10 mouse cellular contexts compared by ENCODE assay signal in genomic region chr13:51411243-51411642, GRCm38 (mm10). TPM values are rescaled to one million over a fixed set of nuclear protein-coding genes. Genes with fewer than 3 reads are reported as not detected.
A peak's percentile ranks its signal among the peaks of the same experiment; 100 is the strongest.
DNase-seq lines count a peak whose midpoint lies in the region; ATAC-seq and TF ChIP-seq lines count a peak whose summit lies in the region.
"Had no signal": no experiment of that assay in that cellular context is flagged by ENCODE, and none has a peak within 500 bp of the region (broad histone marks: within the 10 kb centered on the region; RNA-seq: fewer than 3 reads in every experiment).

No protein-coding gene starts in this region.

- intact Hi-C loops in heart, adult 2 months (cut with DNase I): loop anchor here (5.0 kb wide), 1 partner anchor 109 kb away; no protein-coding TSS in a partner anchor

- no peak for DNase-seq in heart, adult 2 months
- DNase-seq in heart, adult 18-20 months: no peak
- DNase-seq in lung, postnatal 14 days: no peak
- DNase-seq in adrenal gland, adult 18-20 months (ENCODE audit: low spot score in 2 of 2): no peak
- no peak for DNase-seq in spleen, adult 12 weeks (ENCODE audit: low spot score)
- DNase-seq: cerebellum, adult 11-12 months; thymus, adult 2 months had no signal

- ATAC-seq in lung, embryonic 16.5 days (ENCODE audit: low read depth): no peak
- no peak for ATAC-seq in hindbrain, embryonic 12.5 days (ENCODE audit: low FRiP score)
- ATAC-seq in neural tube, embryonic 15.5 days (ENCODE audit: low FRiP score): no peak

- H3K4me1 ChIP-seq in heart, adult 2 months (ENCODE audit: control insufficient read depth, insufficient read depth, low read length): no peaks in the 10 kb centered on the region
- H3K4me1 ChIP-seq in lung, embryonic 16.5 days (replicated peaks; ENCODE audit: control insufficient read depth, insufficient read depth, low read length): peaks cover 23% of the 10 kb centered on the region
- H3K4me1 ChIP-seq in hindbrain, embryonic 12.5 days: peaks cover 23% of the 10 kb centered on the region
- H3K4me1 ChIP-seq in neural tube, embryonic 15.5 days: peaks cover 15% of the 10 kb centered on the region

- H3K27ac ChIP-seq in heart, adult 2 months: peak overlapping the region; percentile 20
- H3K27ac ChIP-seq in lung, embryonic 16.5 days (ENCODE audit: low read length): peak overlapping the region; percentile 81
- H3K27ac ChIP-seq in hindbrain, embryonic 12.5 days: no peak overlapping the region
- H3K27ac ChIP-seq in neural tube, embryonic 15.5 days (replicated peaks): no peak overlapping the region

- peak overlapping the region; percentile 36 for H3K9ac ChIP-seq in heart, adult 2 months (ENCODE audit: low read depth, low read length)
- peak overlapping the region; percentile 81 for H3K9ac ChIP-seq in lung, embryonic 16.5 days (ENCODE audit: low read length)
- no peak overlapping the region for H3K9ac ChIP-seq in hindbrain, embryonic 12.5 days
- H3K9ac ChIP-seq in neural tube, embryonic 15.5 days (replicated peaks): 0 out of 2 replicates have a peak overlapping the region, but pooled peaks have one; percentile 24

- TF ChIP-seq CTCF in heart, adult 2 months (IDR thresholded peaks at IDR 0.05): no peak

- no peaks in the 10 kb centered on the region; the same call in 1 of the 2 replicates for H3K27me3 ChIP-seq in heart, adult 2 months (ENCODE audit: control insufficient read depth, insufficient read depth, low read length)
- H3K27me3 ChIP-seq in lung, embryonic 16.5 days (ENCODE audit: control insufficient read depth, insufficient read depth, low read depth, low read length): no peaks in the 10 kb centered on the region
- H3K27me3 ChIP-seq in hindbrain, embryonic 12.5 days: peaks cover 27% of the 10 kb centered on the region
- peaks cover 29% of the 10 kb centered on the region for H3K27me3 ChIP-seq in neural tube, embryonic 15.5 days (replicated peaks)

- H3K4me2 ChIP-seq in lung, embryonic 16.5 days (ENCODE audit: low read depth, low read length): peak overlapping the region; percentile 68
- peak overlapping the region; percentile 63 for H3K4me2 ChIP-seq in hindbrain, embryonic 12.5 days (replicated peaks)
- peak overlapping the region; percentile 27 for H3K4me2 ChIP-seq in neural tube, embryonic 15.5 days

- H3K79me2 ChIP-seq in heart, adult 2 months (replicated peaks; ENCODE audit: control insufficient read depth, insufficient read depth, low read length): no peaks in the 10 kb centered on the region

- TF ChIP-seq EP300 in heart, adult 2 months (IDR thresholded peaks at IDR 0.05; ENCODE audit: insufficient read depth, low read depth, low read length): no peak

- no peaks in the 10 kb centered on the region for H3K36me3 ChIP-seq in heart, adult 2 months (ENCODE audit: control insufficient read depth, insufficient read depth, low read length)
- peaks cover 9% of the 10 kb centered on the region for H3K36me3 ChIP-seq in lung, embryonic 16.5 days (ENCODE audit: control insufficient read depth, insufficient read depth, low read length)
- H3K36me3 ChIP-seq in hindbrain, embryonic 12.5 days: peaks cover 7% of the 10 kb centered on the region; the same call in 1 of the 2 replicates
- H3K36me3 ChIP-seq in neural tube, embryonic 15.5 days: no peaks in the 10 kb centered on the region

- 53% methylated on average over 9 of the region's 9 CpGs for WGBS in heart, adult 2 months
- WGBS in lung, embryonic 16.5 days: 35% methylated on average over 9 of the region's 9 CpGs
- 65% methylated on average over 9 of the region's 9 CpGs for WGBS in hindbrain, embryonic 12.5 days
- WGBS in neural tube, embryonic 15.5 days: 75% methylated on average over 9 of the region's 9 CpGs

- no peak overlapping the region; the same call in 1 of the 2 replicates for H3K4me3 ChIP-seq in heart, adult 2 months
- peak overlapping the region; percentile 70 for H3K4me3 ChIP-seq in lung, embryonic 16.5 days (ENCODE audit: low read length)
- no peak overlapping the region; the same call in 1 of the 2 replicates for H3K4me3 ChIP-seq in hindbrain, embryonic 12.5 days
- H3K4me3 ChIP-seq in neural tube, embryonic 15.5 days (replicated peaks): no peak overlapping the region

- TF ChIP-seq POLR2A in heart, adult 2 months (IDR thresholded peaks at IDR 0.05; ENCODE audit: insufficient read depth, low read depth, low read length): no peak

- 0 out of 2 replicates have a peak, but pooled peaks cover 3% of the 10 kb centered on the region for H3K9me3 ChIP-seq in lung, embryonic 16.5 days (ENCODE audit: control insufficient read depth, low read length)
- H3K9me3 ChIP-seq in hindbrain, embryonic 12.5 days (replicated peaks): peaks cover 7% of the 10 kb centered on the region; the same call in 1 of the 2 replicates
- H3K9me3 ChIP-seq in neural tube, embryonic 15.5 days (replicated peaks): no peaks in the 10 kb centered on the region

RNA-seq across cellular contexts. Expression of gene S1pr3, which starts 2.8 kb away (rescaled TPM):
- 10 to 100 TPM; 12.2 to 16.4 TPM for total RNA-seq in heart, adult 2 months (2021)
- polyA plus RNA-seq in heart, adult 2 months (2012; rRNA removed): 16.3 and 25.5 TPM in 2 replicates
- 10 to 100 TPM; 11.5 to 12.7 TPM for total RNA-seq in heart, adult 18-20 months (2021)
- 109 and 117 TPM in 2 replicates for polyA plus RNA-seq in lung, embryonic 16.5 days (2015; fragmentation: Nextera tagmentation; extraction: Ambion mirVana)
- polyA plus RNA-seq in hindbrain, embryonic 12.5 days (2016; fragmentation: Nextera tagmentation; extraction: Ambion mirVana): 56.8 and 64.5 TPM in 2 replicates
- polyA plus RNA-seq in neural tube, embryonic 15.5 days (2015; fragmentation: Nextera tagmentation; extraction: Ambion mirVana): 12.5 and 27.9 TPM in 2 replicates
- total RNA-seq in adrenal gland, adult 18-20 months (2021): 10 to 100 TPM in 1 of 2 experiments, 1 to 10 TPM in 1; 9.7 to 14.1 TPM

Comparison
In these comparisons a context has a peak if more than half of its experiments do, and no peak if none do; other contexts are left out.
1. H3K27ac ChIP-seq: peak in heart, adult 2 months (single experiment) and lung, embryonic 16.5 days (single experiment); none in hindbrain, embryonic 12.5 days (single experiment) and neural tube, embryonic 15.5 days (single experiment).
2. Peak in every context shown above with its lines, with median percentiles within 50 percentile points of each other: H3K4me2 ChIP-seq.